Mouse (Mus musculus): ENCODE data around the gene Trim63. TPM values are rescaled to one million over a fixed set of nuclear protein-coding genes. Genes with fewer than 3 reads are reported as not detected.
A peak's percentile ranks its signal among the peaks of the same experiment; 100 is the strongest.

The Trim63 gene
- total and polyA plus RNA-seq, 2 experiments = 0.09 TPM; not detected in 1

- Histone ChIP-seq H3K36me3 (ENCODE audit: control insufficient read depth, insufficient read depth, low read length) (no peaks in the 10 kb centered on the region), H3K4me3 (ENCODE audit: insufficient read depth, low read depth, low read length) (no peak overlapping the region), H3K27ac (replicated peaks; ENCODE audit: insufficient read depth, low read depth, low read length) (no peak overlapping the region), H3K27me3 (ENCODE audit: control insufficient read depth, insufficient read depth, low read length) (no peaks in the 10 kb centered on the region), H3K9ac (ENCODE audit: low read depth, low read length) (no peak overlapping the region), H3K79me2 (ENCODE audit: control insufficient read depth, insufficient read depth, low read length) (no peaks in the 10 kb centered on the region), H3K4me1 (ENCODE audit: control insufficient read depth, insufficient read depth, low read length) (peaks cover 5% of the 10 kb centered on the region)
- TF ChIP-seq POLR2A (IDR thresholded peaks at IDR 0.05; ENCODE audit: extremely low read depth, insufficient read depth, low read length) (no peak), CTCF (IDR thresholded peaks at IDR 0.05; ENCODE audit: low read depth, low read length) (no peak)
- no peak for DNase-seq (ENCODE audit: extremely low read depth, low read depth, low spot score)
- 79% methylated on average over 5 of the region's 5 CpGs for WGBS
Observed at GRCm38 (mm10) chr4:134361215-134361614, 46.3 kb downstream of the Trim63 start.

GRCm38 (mm10) chr4:134362124-134362523 lies 47.2 kb downstream of the Trim63 start:
- TF ChIP-seq CTCF (IDR thresholded peaks at IDR 0.05; ENCODE audit: low read depth, low read length) (no peak), POLR2A (IDR thresholded peaks at IDR 0.05; ENCODE audit: extremely low read depth, insufficient read depth, low read length) (no peak)

GRCm38 (mm10) chr4:134362586-134362985 lies 47.7 kb downstream of the Trim63 start:
- Histone ChIP-seq H3K27ac (replicated peaks; ENCODE audit: insufficient read depth, low read depth, low read length) (no peak overlapping the region), H3K9ac (ENCODE audit: low read depth, low read length) (no peak overlapping the region), H3K27me3 (ENCODE audit: control insufficient read depth, insufficient read depth, low read length) (no peaks in the 10 kb centered on the region), H3K79me2 (ENCODE audit: control insufficient read depth, insufficient read depth, low read length) (no peaks in the 10 kb centered on the region), H3K4me1 (ENCODE audit: control insufficient read depth, insufficient read depth, low read length) (peaks cover under 1% of the 10 kb centered on the region; the same call in 1 of the 2 replicates), H3K4me3 (ENCODE audit: insufficient read depth, low read depth, low read length) (no peak overlapping the region), H3K36me3 (ENCODE audit: control insufficient read depth, insufficient read depth, low read length) (no peaks in the 10 kb centered on the region)
- 53% methylated on average over 9 of the region's 9 CpGs for WGBS
- no peak for DNase-seq (ENCODE audit: extremely low read depth, low read depth, low spot score)
- no peak for TF ChIP-seq CTCF (IDR thresholded peaks at IDR 0.05; ENCODE audit: low read depth, low read length)

More at GRCm38 (mm10) chr4:134362124-134362523, 47.2 kb downstream of the Trim63 start:
- no peak overlapping the region for H3K4me3 ChIP-seq (ENCODE audit: insufficient read depth, low read depth, low read length)
- H3K9ac ChIP-seq (ENCODE audit: low read depth, low read length) = no peak overlapping the region
- H3K27ac ChIP-seq (replicated peaks; ENCODE audit: insufficient read depth, low read depth, low read length) = no peak overlapping the region
- H3K4me1 ChIP-seq (ENCODE audit: control insufficient read depth, insufficient read depth, low read length) = peaks cover 4% of the 10 kb centered on the region
- DNase-seq (ENCODE audit: extremely low read depth, low read depth, low spot score) = no peak
- H3K36me3 ChIP-seq (ENCODE audit: control insufficient read depth, insufficient read depth, low read length) = no peaks in the 10 kb centered on the region
- H3K27me3 ChIP-seq (ENCODE audit: control insufficient read depth, insufficient read depth, low read length) = no peaks in the 10 kb centered on the region
- 71% methylated on average over 9 of the region's 9 CpGs for WGBS
- H3K79me2 ChIP-seq (ENCODE audit: control insufficient read depth, insufficient read depth, low read length) = no peaks in the 10 kb centered on the region

GRCm38 (mm10) chr4:134365280-134365679 lies 50.4 kb downstream of the Trim63 start:
- no peak for TF ChIP-seq CTCF (IDR thresholded peaks at IDR 0.05; ENCODE audit: low read depth, low read length)
- TF ChIP-seq POLR2A (IDR thresholded peaks at IDR 0.05; ENCODE audit: extremely low read depth, insufficient read depth, low read length) = no peak
- Histone ChIP-seq H3K4me3 (ENCODE audit: insufficient read depth, low read depth, low read length) (no peak overlapping the region), H3K4me1 (ENCODE audit: control insufficient read depth, insufficient read depth, low read length) (no peaks in the 10 kb centered on the region), H3K9ac (ENCODE audit: low read depth, low read length) (no peak overlapping the region), H3K36me3 (ENCODE audit: control insufficient read depth, insufficient read depth, low read length) (no peaks in the 10 kb centered on the region), H3K27me3 (ENCODE audit: control insufficient read depth, insufficient read depth, low read length) (no peaks in the 10 kb centered on the region), H3K79me2 (ENCODE audit: control insufficient read depth, insufficient read depth, low read length) (no peaks in the 10 kb centered on the region), H3K27ac (replicated peaks; ENCODE audit: insufficient read depth, low read depth, low read length) (no peak overlapping the region)
- DNase-seq (ENCODE audit: extremely low read depth, low read depth, low spot score) = no peak
- 68% methylated on average over 5 of the region's 5 CpGs for WGBS

- no peaks in the 10 kb centered on the region for H3K36me3 ChIP-seq (ENCODE audit: control insufficient read depth, insufficient read depth, low read length)
- no peaks in the 10 kb centered on the region for H3K79me2 ChIP-seq (ENCODE audit: control insufficient read depth, insufficient read depth, low read length)
- H3K27me3 ChIP-seq (ENCODE audit: control insufficient read depth, insufficient read depth, low read length) = no peaks in the 10 kb centered on the region
- no peak overlapping the region for H3K9ac ChIP-seq (ENCODE audit: low read depth, low read length)
- 0 out of 2 replicates have a peak, but pooled peaks cover 2% of the 10 kb centered on the region for H3K4me1 ChIP-seq (ENCODE audit: control insufficient read depth, insufficient read depth, low read length)
- H3K27ac ChIP-seq (replicated peaks; ENCODE audit: insufficient read depth, low read depth, low read length) = no peak overlapping the region
- no peak for DNase-seq (ENCODE audit: extremely low read depth, low read depth, low spot score)
- no peak for TF ChIP-seq CTCF (IDR thresholded peaks at IDR 0.05; ENCODE audit: low read depth, low read length)
- TF ChIP-seq POLR2A (IDR thresholded peaks at IDR 0.05; ENCODE audit: extremely low read depth, insufficient read depth, low read length) = no peak
- WGBS = 20% methylated on average over 18 of the region's 18 CpGs
- no peak overlapping the region; the same call in 1 of the 2 replicates for H3K4me3 ChIP-seq (ENCODE audit: insufficient read depth, low read depth, low read length)
Observed at GRCm38 (mm10) chr4:134370649-134371221, 55.8 kb downstream of the Trim63 start.

- peak overlapping the region; percentile 1; the same call in 1 of the 2 replicates for H3K4me3 ChIP-seq (ENCODE audit: insufficient read depth, low read depth, low read length)
- no peaks in the 10 kb centered on the region for H3K27me3 ChIP-seq (ENCODE audit: control insufficient read depth, insufficient read depth, low read length)
- H3K36me3 ChIP-seq (ENCODE audit: control insufficient read depth, insufficient read depth, low read length) = no peaks in the 10 kb centered on the region
- TF ChIP-seq POLR2A (IDR thresholded peaks at IDR 0.05; ENCODE audit: extremely low read depth, insufficient read depth, low read length) (no peak), CTCF (IDR thresholded peaks at IDR 0.05; ENCODE audit: low read depth, low read length) (no peak)
- 6% methylated on average over 17 of the region's 17 CpGs for WGBS
- 0 out of 2 replicates have a peak, but pooled peaks cover 2% of the 10 kb centered on the region for H3K4me1 ChIP-seq (ENCODE audit: control insufficient read depth, insufficient read depth, low read length)
- no peaks in the 10 kb centered on the region for H3K79me2 ChIP-seq (ENCODE audit: control insufficient read depth, insufficient read depth, low read length)
- H3K9ac ChIP-seq (ENCODE audit: low read depth, low read length) = peak overlapping the region; percentile 27; the same call in 1 of the 2 replicates
- no peak for DNase-seq (ENCODE audit: extremely low read depth, low read depth, low spot score)
- H3K27ac ChIP-seq (replicated peaks; ENCODE audit: insufficient read depth, low read depth, low read length) = no peak overlapping the region
Observed at GRCm38 (mm10) chr4:134371316-134371855, 56.5 kb downstream of the Trim63 start.
